Mouse (Mus musculus) ovary, adult 2 months (tissue): ENCODE results near the gene Hsd17b3. TPM values are rescaled to one million over a fixed set of nuclear protein-coding genes. Genes with fewer than 3 reads are reported as not detected.

ENCODE experiments used
- polyA plus RNA-seq: library from polyadenylated mRNA; depleted of rRNA; stranded (reverse); fragments of >200 nt; gene quantifications from 2 replicates; pipeline ENCODE4 v1.2.3, GENCODE M21; 2012; rRNA removed

The Hsd17b3 gene
- polyA plus RNA-seq: 0.15 TPM in 1 of 2 replicates, not detected in the other

GRCm38 (mm10) chr13:64089130-64089529, at the start of gene Hsd17b3:
Hsd17b3 (minus strand) TSS chr13:64089230.

DNA sequence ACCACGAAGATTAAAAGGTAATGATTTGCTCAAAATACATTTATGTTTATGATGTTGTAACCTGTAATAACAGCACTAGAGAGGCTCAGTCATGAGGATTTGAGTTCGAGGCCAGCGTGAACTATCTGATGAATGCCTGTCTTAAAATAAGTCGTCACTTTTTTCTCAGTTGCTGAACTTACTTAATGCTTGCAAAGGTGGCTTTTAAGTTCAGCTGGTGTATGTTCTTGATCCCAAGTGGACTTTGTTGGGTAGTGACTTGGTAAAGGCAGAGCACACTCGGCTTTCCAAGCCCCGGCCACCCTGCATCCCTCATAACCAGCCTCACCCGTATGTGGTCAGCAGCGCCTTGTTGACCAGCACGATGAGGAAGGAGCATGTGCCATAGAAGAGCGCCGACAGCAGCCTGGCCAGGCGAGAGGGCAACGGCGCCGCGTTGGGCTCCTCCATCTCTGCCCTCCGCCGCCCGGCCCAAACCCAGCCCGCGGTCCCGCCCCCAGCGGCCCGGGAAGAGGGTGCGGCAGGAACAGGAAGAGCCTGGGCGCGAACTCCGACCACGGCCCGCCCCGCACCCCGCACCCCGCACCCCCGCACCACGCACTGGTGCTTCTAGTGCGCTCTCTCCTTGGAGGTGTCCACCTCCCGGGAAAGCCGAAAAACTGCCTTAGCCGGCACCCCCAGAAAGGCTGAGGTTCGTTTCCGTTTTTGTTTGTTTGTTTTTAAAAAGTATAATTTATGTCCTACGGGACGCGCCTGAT, 40.0 kb upstream of the Hsd17b3 start, which contains the start of gene Slc35d2:
Gene Slc35d2 (minus strand): TSS at position 511 of the 758 bp plus-strand sequence.

Other genes starting within 250 kb of the Hsd17b3 start
- gene Slc35d2, start 40.1 kb upstream of the Hsd17b3 start, polyA plus RNA-seq: 3.8 and 6.2 TPM in 2 replicates
- gene Zfp367, start 64.0 kb upstream of the Hsd17b3 start, polyA plus RNA-seq: 6.5 and 9.3 TPM in 2 replicates
- 21.8 and 27.5 TPM in 2 replicates for gene Habp4, start 72.6 kb upstream of the Hsd17b3 start, polyA plus RNA-seq
- gene Cdc14b, start 186.1 kb upstream of the Hsd17b3 start, polyA plus RNA-seq: 3.6 and 4.3 TPM in 2 replicates
- gene Aaed1, start 223.5 kb upstream of the Hsd17b3 start, polyA plus RNA-seq: 10.1 and 12.8 TPM in 2 replicates